Mouse (Mus musculus): ENCODE results near the gene Pole2. TPM values are rescaled to one million over a fixed set of nuclear protein-coding genes. Genes with fewer than 3 reads are reported as not detected.

Gene Pole2
- polyA plus RNA-seq, 1 experiment from 2014 or later, result 3.7 TPM

GRCm38 (mm10) chr12:69229251-69229650 lies 1.3 kb upstream of the Pole2 start:
- no peaks in the 10 kb centered on the region for H3K36me3 ChIP-seq (ENCODE audit: inconsistent target)
- no peak overlapping the region for H3K4me3 ChIP-seq (ENCODE audit: inconsistent target)
- WGBS (ENCODE audit: missing documents), result 64% methylated on average over 2 of the region's 2 CpGs
- peaks cover 10% of the 10 kb centered on the region; the same call in 1 of the 2 replicates for H3K79me2 ChIP-seq (ENCODE audit: inconsistent target)
- no peak overlapping the region for H3K27ac ChIP-seq

GRCm38 (mm10) chr12:69220613-69221277 lies 7.2 kb downstream of the Pole2 start:
- H3K27ac ChIP-seq, result no peak overlapping the region
- 94% methylated on average over 19 of the region's 19 CpGs for WGBS (ENCODE audit: missing documents)
- no peaks in the 10 kb centered on the region for H3K79me2 ChIP-seq (ENCODE audit: inconsistent target)
- H3K4me3 ChIP-seq (ENCODE audit: inconsistent target), result no peak overlapping the region
- no peaks in the 10 kb centered on the region for H3K36me3 ChIP-seq (ENCODE audit: inconsistent target)

GRCm38 (mm10) chr12:69216587-69216986 lies 11.4 kb downstream of the Pole2 start:
- no peak overlapping the region for H3K27ac ChIP-seq
- no peaks in the 10 kb centered on the region for H3K36me3 ChIP-seq (ENCODE audit: inconsistent target)
- no peaks in the 10 kb centered on the region for H3K79me2 ChIP-seq (ENCODE audit: inconsistent target)
- H3K4me3 ChIP-seq (ENCODE audit: inconsistent target), result no peak overlapping the region
- 89% methylated on average over 7 of the region's 7 CpGs for WGBS (ENCODE audit: missing documents)

GRCm38 (mm10) chr12:69215000-69215785 lies 12.8 kb downstream of the Pole2 start:
- Histone ChIP-seq H3K27ac (no peak overlapping the region), H3K4me3 (ENCODE audit: inconsistent target) (no peak overlapping the region), H3K36me3 (ENCODE audit: inconsistent target) (no peaks in the 10 kb centered on the region), H3K79me2 (ENCODE audit: inconsistent target) (no peaks in the 10 kb centered on the region)
- WGBS (ENCODE audit: missing documents), result 80% methylated on average over 3 of the region's 3 CpGs

- no peak overlapping the region for H3K27ac ChIP-seq
- no peaks in the 10 kb centered on the region for H3K36me3 ChIP-seq (ENCODE audit: inconsistent target)
- 39% methylated on average over 7 of the region's 7 CpGs for WGBS (ENCODE audit: missing documents)
- no peaks in the 10 kb centered on the region for H3K79me2 ChIP-seq (ENCODE audit: inconsistent target)
- H3K4me3 ChIP-seq (ENCODE audit: inconsistent target), result no peak overlapping the region
Observed at GRCm38 (mm10) chr12:69214393-69214792, 13.6 kb downstream of the Pole2 start.

GRCm38 (mm10) chr12:69213186-69213777 lies 14.7 kb downstream of the Pole2 start:
- WGBS (ENCODE audit: missing documents), result 97% methylated on average over 9 of the region's 13 CpGs
- H3K36me3 ChIP-seq (ENCODE audit: inconsistent target), result no peaks in the 10 kb centered on the region
- H3K79me2 ChIP-seq (ENCODE audit: inconsistent target), result no peaks in the 10 kb centered on the region
- H3K27ac ChIP-seq, result no peak overlapping the region
- no peak overlapping the region for H3K4me3 ChIP-seq (ENCODE audit: inconsistent target)

GRCm38 (mm10) chr12:69211057-69211456 lies 16.9 kb downstream of the Pole2 start:
- Histone ChIP-seq H3K36me3 (ENCODE audit: inconsistent target) (no peaks in the 10 kb centered on the region), H3K4me3 (ENCODE audit: inconsistent target) (no peak overlapping the region), H3K27ac (no peak overlapping the region), H3K79me2 (ENCODE audit: inconsistent target) (no peaks in the 10 kb centered on the region)
- 93% methylated on average over 5 of the region's 5 CpGs for WGBS (ENCODE audit: missing documents)

GRCm38 (mm10) chr12:69210056-69210979 lies 17.7 kb downstream of the Pole2 start:
- Histone ChIP-seq H3K27ac (no peak overlapping the region), H3K79me2 (ENCODE audit: inconsistent target) (no peaks in the 10 kb centered on the region), H3K4me3 (ENCODE audit: inconsistent target) (no peak overlapping the region), H3K36me3 (ENCODE audit: inconsistent target) (no peaks in the 10 kb centered on the region)
- WGBS (ENCODE audit: missing documents), result 97% methylated on average over 18 of the region's 18 CpGs

- Histone ChIP-seq H3K79me2 (ENCODE audit: inconsistent target) (no peaks in the 10 kb centered on the region), H3K36me3 (ENCODE audit: inconsistent target) (no peaks in the 10 kb centered on the region), H3K4me3 (ENCODE audit: inconsistent target) (no peak overlapping the region), H3K27ac (no peak overlapping the region)
- WGBS (ENCODE audit: missing documents), result 75% methylated on average over 2 of the region's 2 CpGs
Observed at GRCm38 (mm10) chr12:69208520-69208919, 19.5 kb downstream of the Pole2 start.

GRCm38 (mm10) chr12:69207926-69208325 lies 20.1 kb downstream of the Pole2 start:
- Histone ChIP-seq H3K79me2 (ENCODE audit: inconsistent target) (no peaks in the 10 kb centered on the region), H3K27ac (no peak overlapping the region), H3K4me3 (ENCODE audit: inconsistent target) (no peak overlapping the region), H3K36me3 (ENCODE audit: inconsistent target) (no peaks in the 10 kb centered on the region)
- WGBS (ENCODE audit: missing documents), result 97% methylated on average over 7 of the region's 7 CpGs

- 96% methylated on average over 8 of the region's 8 CpGs for WGBS (ENCODE audit: missing documents)
- H3K4me3 ChIP-seq (ENCODE audit: inconsistent target), result no peak overlapping the region
- H3K36me3 ChIP-seq (ENCODE audit: inconsistent target), result no peaks in the 10 kb centered on the region
- H3K79me2 ChIP-seq (ENCODE audit: inconsistent target), result no peaks in the 10 kb centered on the region
- no peak overlapping the region for H3K27ac ChIP-seq
Observed at GRCm38 (mm10) chr12:69207396-69207795, 20.6 kb downstream of the Pole2 start.

- WGBS (ENCODE audit: missing documents), result 93% methylated on average over 16 of the region's 16 CpGs
- H3K79me2 ChIP-seq (ENCODE audit: inconsistent target), result no peaks in the 10 kb centered on the region
- no peak within 1 kb of the TSS for H3K4me3 ChIP-seq (ENCODE audit: inconsistent target)
- no peaks in the 10 kb centered on the region for H3K36me3 ChIP-seq (ENCODE audit: inconsistent target)
- H3K27ac ChIP-seq, result no peak within 1 kb of the TSS
Observed at GRCm38 (mm10) chr12:69204052-69204833, 23.8 kb downstream of the Pole2 start, which contains the start of gene Gm49384. Gene Gm49384, minus strand, starts transcription at chr12:69204267.

- H3K36me3 ChIP-seq (ENCODE audit: inconsistent target), result no peaks in the 10 kb centered on the region
- H3K4me3 ChIP-seq (ENCODE audit: inconsistent target), result no peak overlapping the region; the same call in 1 of the 2 replicates
- peaks cover 40% of the 10 kb centered on the region for H3K79me2 ChIP-seq (ENCODE audit: inconsistent target)
- peak overlapping the region; percentile 45 for H3K27ac ChIP-seq
Observed at GRCm38 (mm10) chr12:69198985-69199384, 29.0 kb downstream of the Pole2 start.

- Histone ChIP-seq H3K36me3 (ENCODE audit: inconsistent target) (no peaks in the 10 kb centered on the region), H3K4me3 (ENCODE audit: inconsistent target) (peak within 1 kb of the TSS; percentile 85), H3K79me2 (ENCODE audit: inconsistent target) (peaks cover 44% of the 10 kb centered on the region), H3K27ac (peak within 1 kb of the TSS; percentile 45)
- 3% methylated on average over 18 of the region's 18 CpGs for WGBS (ENCODE audit: missing documents)
Observed at GRCm38 (mm10) chr12:69198164-69198535, 29.8 kb downstream of the Pole2 start, which contains the start of gene Dnaaf2. Gene Dnaaf2, minus strand, starts transcription at chr12:69198429.

All from macrophage (primary cell).